Mouse (Mus musculus) MEL (cell line): ENCODE data around the gene Myt1l. TPM values are rescaled to one million over a fixed set of nuclear protein-coding genes. Genes with fewer than 3 reads are reported as not detected.

Experiments
- DNase-seq: peaks from one replicate; pipeline ENCODE4 v3.0.0; 2011; ENCODE audit warnings: low read depth, low spot score
- H3K27ac ChIP-seq: 2 replicates; pipeline ENCODE4 v1.5.1; 2012; ENCODE audit warnings: low read depth, mild to moderate bottlenecking, control low read depth, low read length, moderate library complexity; ENCODE audit not compliant: control insufficient read depth
- H3K27me3 ChIP-seq, 2 experiments: fragments of 150-350 bp in 1 of 2; sonication (generic) in 1 of 2; 2 replicates each; pipeline ENCODE4 v1.6.1; 2012; ENCODE audit warnings: low read length in 2 of 2, mild to moderate bottlenecking in 2 of 2, improper control_type of control experiment in 1 of 2, moderate library complexity in 1 of 2; ENCODE audit not compliant: insufficient read depth in 2 of 2, control insufficient read depth in 1 of 2
- H3K36me3 ChIP-seq, 2 experiments: 2 replicates each; pipeline ENCODE4 v1.6.1; 2012 to 2014; ENCODE audit warnings: low read length in 2 of 2, improper control_type of control experiment in 1 of 2, inconsistent platforms in 1 of 2, mild to moderate bottlenecking in 1 of 2; ENCODE audit not compliant: insufficient read depth in 2 of 2, control insufficient read depth in 1 of 2
- H3K4me1 ChIP-seq, 2 experiments: fragments of 150-350 bp in 1 of 2; sonication (generic) in 1 of 2; 2 replicates each; pipeline ENCODE4 v1.6.1; 2012; ENCODE audit warnings: low read length in 2 of 2, improper control_type of control experiment in 1 of 2, mild to moderate bottlenecking in 1 of 2; ENCODE audit not compliant: insufficient read depth in 2 of 2, control insufficient read depth in 1 of 2
- H3K4me3 ChIP-seq, 2 experiments: fragments of 150-350 bp in 1 of 2; sonication (generic) in 1 of 2; 2 replicates each; pipeline ENCODE4 v1.5.1; 2012; ENCODE audit warnings: low read depth in 2 of 2, low read length in 2 of 2, mild to moderate bottlenecking in 2 of 2, moderate library complexity in 2 of 2, control low read depth in 1 of 2, improper control_type of control experiment in 1 of 2; ENCODE audit not compliant: control insufficient read depth in 1 of 2, insufficient read depth in 1 of 2
- H3K79me2 ChIP-seq: 2 replicates; pipeline ENCODE4 v1.6.1; 2012; ENCODE audit warnings: mild to moderate bottlenecking, low read length, moderate library complexity; ENCODE audit not compliant: control insufficient read depth, poor library complexity, insufficient read depth
- H3K9ac ChIP-seq: 2 replicates; pipeline ENCODE4 v1.6.1; 2012; ENCODE audit warnings: low read depth, mild to moderate bottlenecking, control low read depth, low read length, moderate library complexity; ENCODE audit not compliant: control insufficient read depth, poor library complexity, severe bottlenecking
- H3K9me3 ChIP-seq: fragments of 150-350 bp; sonication (generic); replicated peaks from 2 replicates; pipeline ENCODE4 v1.6.1; 2012; ENCODE audit warnings: mild to moderate bottlenecking, low read length, improper control_type of control experiment, moderate library complexity; ENCODE audit not compliant: insufficient read depth
- BHLHE40 ChIP-seq: IDR thresholded peaks from 2 replicates; pipeline ENCODE4 v1.6.1; 2012; ENCODE audit warnings: low read depth, mild to moderate bottlenecking, inconsistent platforms, low read length, improper control_type of control experiment, borderline replicate concordance
- CHD2 ChIP-seq: IDR thresholded peaks from 2 replicates; pipeline ENCODE4 v1.6.1; 2011; ENCODE audit warnings: low read length, improper control_type of control experiment
- CTCF ChIP-seq, 3 experiments: IDR thresholded peaks in 2 of 3; conservative IDR thresholded peaks in 1 of 3; 2 replicates each; pipeline ENCODE4 v1.5.1; 2011 to 2012; ENCODE audit warnings: low read length in 3 of 3, low read depth in 2 of 3, mild to moderate bottlenecking in 2 of 3, improper control_type of control experiment in 1 of 3, inconsistent platforms in 1 of 3, mixed read lengths in 1 of 3, moderate library complexity in 1 of 3; ENCODE audit not compliant: control insufficient read depth in 1 of 3, insufficient read depth in 1 of 3, poor library complexity in 1 of 3, severe bottlenecking in 1 of 3
- E2F4 ChIP-seq: IDR thresholded peaks from 2 replicates; pipeline ENCODE4 v1.6.1; 2011; ENCODE audit warnings: low read depth, low read length, improper control_type of control experiment, borderline replicate concordance
- ELF1 ChIP-seq: IDR thresholded peaks from 2 replicates; pipeline ENCODE4 v1.6.1; 2014; ENCODE audit warnings: low read depth, mild to moderate bottlenecking, inconsistent platforms, low read length, improper control_type of control experiment, moderate library complexity
- GATA1 ChIP-seq: IDR thresholded peaks from 2 replicates; pipeline ENCODE4 v1.6.1; 2011; ENCODE audit warnings: low read depth, low read length, improper control_type of control experiment
- HCFC1 ChIP-seq: IDR thresholded peaks from 2 replicates; pipeline ENCODE4 v1.6.1; 2012; ENCODE audit warnings: low read depth, mild to moderate bottlenecking, inconsistent platforms, low read length, improper control_type of control experiment, moderate library complexity
- JUND ChIP-seq: IDR thresholded peaks from 2 replicates; pipeline ENCODE4 v1.6.1; 2011; ENCODE audit warnings: low read depth, mild to moderate bottlenecking, improper control_type of control experiment, low read length
- KAT2A ChIP-seq: conservative IDR thresholded peaks from 2 replicates; pipeline ENCODE4 v1.6.1; 2012; ENCODE audit warnings: low read depth, low read length, improper control_type of control experiment, inconsistent platforms
- MAFK ChIP-seq: IDR thresholded peaks from 2 replicates; pipeline ENCODE4 v1.6.1; 2011; ENCODE audit warnings: low read depth, mild to moderate bottlenecking, low read length, improper control_type of control experiment, borderline replicate concordance
- MAZ ChIP-seq: IDR thresholded peaks from 2 replicates; pipeline ENCODE4 v1.6.1; 2012; ENCODE audit warnings: low read depth, mild to moderate bottlenecking, inconsistent platforms, low read length, improper control_type of control experiment
- MEF2A ChIP-seq: IDR thresholded peaks from 2 replicates; pipeline ENCODE4 v1.6.1; 2014; ENCODE audit warnings: low read depth, mild to moderate bottlenecking, inconsistent platforms, low read length, improper control_type of control experiment; ENCODE audit not compliant: poor library complexity, insufficient replicate concordance, severe bottlenecking; ENCODE audit errors: extremely low read depth
- MYC ChIP-seq: IDR thresholded peaks from 2 replicates; pipeline ENCODE4 v1.6.1; 2011; ENCODE audit warnings: low read depth, mild to moderate bottlenecking, low read length, improper control_type of control experiment, moderate library complexity
- NELFE ChIP-seq: IDR thresholded peaks from 2 replicates; pipeline ENCODE4 v1.6.1; 2011; ENCODE audit warnings: low read depth, low read length, improper control_type of control experiment
- SMC3 ChIP-seq: IDR thresholded peaks from 2 replicates; pipeline ENCODE4 v1.6.1; 2011; ENCODE audit warnings: low read depth, low read length, improper control_type of control experiment
- TCF12 ChIP-seq: IDR thresholded peaks from 2 replicates; pipeline ENCODE4 v1.6.1; 2014; ENCODE audit warnings: low read depth, mild to moderate bottlenecking, inconsistent platforms, low read length, improper control_type of control experiment, moderate library complexity
- USF2 ChIP-seq, 2 experiments: IDR thresholded peaks; 2 replicates each; pipeline ENCODE4 v1.6.1; 2011 to 2012; ENCODE audit warnings: improper control_type of control experiment in 2 of 2, low read length in 2 of 2, borderline replicate concordance in 1 of 2, inconsistent platforms in 1 of 2, low read depth in 1 of 2, mild to moderate bottlenecking in 1 of 2; ENCODE audit not compliant: insufficient read depth in 1 of 2
- polyA plus RNA-seq, 2 experiments: library from polyadenylated mRNA; stranded (reverse) in 1 of 2; unstranded in 1 of 2; fragments of >175 nt in 1 of 2; fragments of >200 nt in 1 of 2; gene quantifications; 2 replicates each; pipeline versions ENCODE4 v1.2.1 to v1.2.4; 2012; ENCODE audit warnings: low replicate concordance in 2 of 2, low read depth in 1 of 2; ENCODE audit not compliant: insufficient read length in 2 of 2, insufficient read depth in 1 of 2, missing spikeins in 1 of 2
- total RNA-seq: library from RNA; depleted of rRNA; stranded (reverse); fragments of 300-350 nt; gene quantifications from 2 replicates; pipeline ENCODE4 v1.2.3, GENCODE M21; 2012

The Myt1l gene
- total and polyA plus RNA-seq, 3 experiments: not detected

- Histone ChIP-seq H3K4me1 (no peaks in the 10 kb centered on the region), H3K9ac (no peak overlapping the region), H3K27me3 (no peaks in the 10 kb centered on the region), H3K79me2 (no peaks in the 10 kb centered on the region), H3K9me3 (no peaks in the 10 kb centered on the region), H3K36me3 (no peaks in the 10 kb centered on the region), H3K27ac (no peak overlapping the region), H3K4me3 (no peak overlapping the region)
- DNase-seq: no peak
- no peak for TF ChIP-seq JUND
- no peak for TF ChIP-seq MEF2A
- TF ChIP-seq E2F4: no peak
- no peak for TF ChIP-seq MYC
- no peak for TF ChIP-seq MAFK
Observed at GRCm38 (mm10) chr12:29951485-29951884, 423.3 kb downstream of the Myt1l start.

GRCm38 (mm10) chr12:29952102-29952501 lies 423.9 kb downstream of the Myt1l start:
- H3K27ac ChIP-seq: no peak overlapping the region
- no peaks in the 10 kb centered on the region for H3K36me3 ChIP-seq
- H3K27me3 ChIP-seq: no peaks in the 10 kb centered on the region
- no peak for DNase-seq
- no peaks in the 10 kb centered on the region for H3K4me1 ChIP-seq
- H3K4me3 ChIP-seq: no peak overlapping the region
- no peak overlapping the region for H3K9ac ChIP-seq
- H3K9me3 ChIP-seq: no peaks in the 10 kb centered on the region
- no peaks in the 10 kb centered on the region for H3K79me2 ChIP-seq
- TF ChIP-seq KAT2A (no peak), BHLHE40 (no peak), HCFC1 (no peak), TCF12 (no peak), USF2 (IDR thresholded peaks at IDR 0.05; ENCODE audit: borderline replicate concordance in 1 of 2, insufficient read depth in 1 of 2, low read depth in 1 of 2, low read length in 2 of 2) (no peak), GATA1 (no peak), MAZ (no peak), NELFE (no peak), MYC (no peak), JUND (no peak), ELF1 (no peak), CTCF (IDR thresholded peaks at IDR 0.05 in 2 of 3, conservative IDR thresholded peaks at IDR 0.05 in 1 of 3; ENCODE audit: control insufficient read depth in 1 of 3, insufficient read depth in 1 of 3, low read depth in 2 of 3, low read length in 3 of 3, poor library complexity in 1 of 3, severe bottlenecking in 1 of 3) (no peak), CHD2 (no peak), SMC3 (no peak), MEF2A (no peak), MAFK (no peak)
